Mouse (Mus musculus): ENCODE results near the gene Pla2g6.

The Pla2g6 gene

DNA sequence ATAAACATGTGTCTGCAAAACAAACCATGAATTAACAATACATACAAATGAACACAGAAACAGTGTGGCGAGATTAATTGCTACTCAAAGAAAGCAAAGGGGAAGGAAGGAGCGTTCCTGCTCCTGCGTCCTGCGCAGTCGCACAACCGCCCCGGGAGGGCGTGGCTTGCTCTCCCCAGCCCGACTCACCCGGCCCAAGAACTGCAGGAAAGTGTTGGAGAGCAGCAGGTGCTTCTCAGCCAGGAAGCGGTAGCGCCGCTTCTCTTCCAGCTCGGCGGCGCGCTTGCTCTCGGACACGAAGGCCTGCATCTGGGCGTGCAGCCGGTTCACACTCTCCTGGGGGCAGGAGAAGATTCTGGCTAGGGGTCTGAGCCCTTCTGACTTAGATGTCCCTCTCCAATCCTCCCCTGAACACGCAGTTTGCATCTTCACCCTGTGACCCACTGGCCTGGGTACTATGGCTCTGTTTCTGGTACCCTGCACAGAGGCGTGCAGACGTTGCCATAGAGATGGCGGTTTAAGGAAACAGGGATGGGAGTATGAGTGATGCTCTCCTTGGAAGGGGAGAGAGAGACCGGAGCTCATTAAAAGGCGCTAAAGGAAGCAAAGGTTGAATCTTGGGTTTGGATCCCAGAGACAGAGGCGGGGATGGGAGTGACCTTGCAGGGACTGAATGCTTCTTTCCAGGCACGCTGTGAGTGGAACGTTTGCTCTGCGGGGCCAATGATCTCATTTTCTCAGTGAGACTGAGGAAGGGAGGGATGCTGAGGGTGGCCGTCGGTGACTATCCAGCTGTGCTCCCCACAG is 57.7 kb downstream of the Pla2g6 start:
- no peak for DNase-seq

DNA sequence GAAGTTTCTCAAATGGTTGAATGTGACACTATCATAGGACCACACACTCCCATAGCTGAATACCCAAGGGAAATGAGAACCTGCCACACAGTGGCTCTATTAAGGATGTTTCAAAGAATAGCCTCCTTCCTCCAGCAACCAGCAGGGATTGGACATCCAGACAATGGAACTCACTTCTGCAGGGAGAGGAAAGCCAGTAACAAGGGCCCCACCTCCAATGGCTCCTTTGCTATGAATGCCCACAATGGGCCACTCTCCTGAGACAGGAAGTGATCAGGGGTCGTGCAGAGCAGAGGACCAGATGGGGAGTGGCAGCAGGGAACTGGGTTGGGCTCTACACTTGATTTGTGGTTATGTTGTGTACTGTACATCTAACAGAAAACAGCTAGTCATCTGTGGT is 59.7 kb downstream of the Pla2g6 start:
- DNase-seq: no peak

DNA sequence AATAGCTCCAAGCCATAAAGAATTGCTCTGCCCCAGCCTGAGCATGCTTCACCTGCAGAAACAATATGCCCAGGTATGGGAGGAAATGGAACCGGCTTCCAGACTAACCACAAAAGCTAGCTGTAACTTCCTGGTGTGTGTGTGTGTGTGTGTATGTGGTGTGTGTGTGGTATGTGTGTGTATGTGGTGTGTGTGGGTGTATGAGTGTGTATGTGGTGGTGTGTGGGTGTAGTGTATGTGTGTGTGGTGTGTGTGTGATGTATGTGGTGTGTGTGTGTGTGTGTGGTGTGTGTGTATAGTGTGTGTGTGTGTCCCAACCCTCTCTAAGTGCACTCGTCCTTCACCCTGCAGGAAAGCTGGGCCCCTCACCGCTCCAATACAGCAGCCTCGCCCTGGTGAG is 62.8 kb downstream of the Pla2g6 start:
- DNase-seq: no peak

DNA sequence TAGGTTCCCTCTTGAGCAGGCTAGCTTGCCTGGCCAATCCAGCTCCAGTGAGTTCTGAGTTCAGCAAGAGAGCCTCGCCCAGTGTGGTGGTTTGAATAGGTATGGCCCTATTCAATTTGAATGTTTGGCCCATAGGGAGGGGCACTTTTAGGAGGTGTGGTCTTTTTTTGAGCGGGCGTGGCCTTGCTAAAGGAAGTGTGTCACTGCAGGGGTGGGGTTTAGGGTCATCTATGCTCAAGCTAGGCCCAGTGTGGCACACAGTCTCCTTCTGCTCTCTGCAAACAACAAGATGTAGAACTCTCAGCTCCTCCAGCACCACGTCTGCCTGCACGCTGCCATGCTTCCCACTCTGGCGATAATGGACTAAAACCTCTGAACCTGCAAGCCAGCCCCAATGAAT is 64.5 kb downstream of the Pla2g6 start:
- DNase-seq: no peak

DNA sequence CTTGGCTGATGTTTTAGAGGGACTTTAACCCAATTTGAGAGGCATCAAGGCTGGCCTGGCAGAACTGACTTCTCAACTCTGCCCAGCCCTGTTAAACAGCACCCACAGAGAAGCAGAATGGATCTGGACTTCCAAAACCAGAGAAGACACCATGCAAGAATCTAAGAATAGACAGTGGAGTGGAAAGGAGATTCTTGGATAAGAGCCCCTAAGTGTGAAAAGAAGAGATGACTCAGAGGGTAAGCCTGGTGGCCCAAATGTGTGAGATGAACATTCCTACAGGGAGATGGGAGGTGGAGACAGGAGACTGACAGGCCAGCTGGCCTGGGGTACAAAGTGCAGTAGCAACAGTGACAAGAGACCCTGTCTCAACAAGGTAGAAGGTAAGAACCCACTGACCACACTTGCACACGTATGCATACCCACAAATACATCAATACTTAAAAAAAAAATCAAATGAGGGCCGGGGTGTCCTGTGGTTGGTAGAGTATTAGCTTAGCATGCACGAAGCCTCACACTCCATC is 65.3 kb downstream of the Pla2g6 start:
- DNase-seq: no peak

DNA sequence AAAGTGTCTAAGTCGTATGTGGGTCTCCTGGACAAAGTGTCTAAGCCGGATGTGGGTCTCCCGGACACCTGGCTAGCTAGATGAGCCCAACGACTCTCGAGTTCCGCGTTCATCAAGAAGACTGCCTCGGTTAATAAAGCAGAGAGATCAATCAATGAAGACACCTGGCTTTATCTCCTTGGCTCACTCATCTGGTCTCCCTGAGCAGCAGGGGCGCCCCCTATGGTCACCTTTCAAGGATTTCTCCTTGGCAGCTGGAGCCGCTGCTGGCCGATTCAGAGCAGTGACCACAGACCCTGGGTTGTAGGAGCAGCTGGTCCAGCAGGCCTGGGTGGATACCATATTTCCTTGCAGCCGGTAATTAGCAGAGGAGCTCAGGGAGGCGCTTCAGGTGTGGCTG is 65.8 kb downstream of the Pla2g6 start:
- DNase-seq: no peak

DNA sequence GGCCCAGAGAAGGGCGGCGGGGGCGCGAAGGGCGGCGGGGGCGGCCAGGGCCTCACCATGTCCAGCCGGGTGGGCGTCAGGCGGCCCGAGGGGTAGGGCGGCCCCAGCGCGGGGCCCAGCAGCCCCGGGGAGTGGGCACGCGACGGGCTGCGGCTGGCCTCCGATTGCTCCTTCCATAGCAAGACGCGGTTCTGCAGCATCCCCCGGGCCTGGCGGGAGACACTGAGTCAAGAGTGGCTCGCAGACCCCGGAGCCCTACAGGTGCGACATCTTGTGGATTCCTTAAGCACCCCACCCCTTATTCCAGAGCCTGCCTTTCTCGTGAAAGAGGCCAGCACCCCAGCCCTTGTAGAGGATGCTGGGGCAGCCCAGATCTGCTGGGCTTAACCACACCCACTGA is 66.4 kb downstream of the Pla2g6 start:
- no peak for DNase-seq

DNA sequence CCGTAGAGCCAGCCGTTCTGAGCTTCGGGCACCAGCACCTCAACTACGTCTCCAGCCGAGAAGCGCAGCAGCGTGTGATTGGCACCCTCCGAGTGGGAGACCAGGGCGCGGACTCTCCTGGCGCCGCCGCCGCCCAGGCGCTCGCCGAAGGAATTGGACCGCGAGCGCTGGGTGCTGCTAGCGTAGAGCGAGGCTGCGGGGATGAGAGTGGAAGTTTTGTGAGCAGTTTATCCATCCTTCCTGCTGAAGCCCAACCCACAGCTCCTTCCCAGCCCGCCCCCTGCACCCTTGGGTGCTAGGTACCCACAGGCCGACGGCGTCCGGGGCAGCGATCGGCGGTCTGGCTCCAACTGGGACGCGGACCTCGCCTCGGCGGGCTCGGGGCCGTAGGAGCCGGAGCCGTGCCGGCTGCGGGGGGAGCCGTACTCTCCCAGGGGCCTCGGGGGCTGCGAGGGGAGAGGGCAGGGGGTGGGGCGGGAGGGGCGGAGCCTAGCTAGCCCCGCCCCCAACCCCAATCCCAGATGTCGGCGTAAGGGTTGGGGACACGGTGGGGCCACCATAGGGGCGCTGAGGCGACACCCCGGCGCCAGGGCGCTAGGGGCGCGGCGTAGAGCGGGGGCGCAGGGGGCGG is 67.0 kb downstream of the Pla2g6 start:
- no peak for DNase-seq

DNA sequence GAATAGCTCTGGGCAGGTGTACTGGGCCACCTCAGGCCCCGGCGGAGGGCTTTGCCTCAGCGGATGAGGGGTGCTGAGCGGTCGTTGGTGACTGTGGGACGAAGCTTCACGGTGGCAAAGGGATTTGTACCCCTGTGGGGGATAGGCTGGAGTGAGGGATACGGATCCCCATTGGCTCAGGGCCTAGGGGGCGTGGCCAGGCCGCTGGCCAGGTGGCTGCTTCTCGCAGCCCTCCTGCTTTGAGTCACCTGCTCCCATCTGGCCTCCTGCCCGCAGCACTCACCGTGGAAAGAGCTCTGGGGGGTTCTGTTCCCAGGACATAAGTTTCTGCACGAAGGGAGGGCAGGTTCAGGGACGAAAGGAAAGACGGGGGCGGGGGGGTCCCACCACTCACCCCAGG is 69.7 kb downstream of the Pla2g6 start:
- DNase-seq: no peak

DNA sequence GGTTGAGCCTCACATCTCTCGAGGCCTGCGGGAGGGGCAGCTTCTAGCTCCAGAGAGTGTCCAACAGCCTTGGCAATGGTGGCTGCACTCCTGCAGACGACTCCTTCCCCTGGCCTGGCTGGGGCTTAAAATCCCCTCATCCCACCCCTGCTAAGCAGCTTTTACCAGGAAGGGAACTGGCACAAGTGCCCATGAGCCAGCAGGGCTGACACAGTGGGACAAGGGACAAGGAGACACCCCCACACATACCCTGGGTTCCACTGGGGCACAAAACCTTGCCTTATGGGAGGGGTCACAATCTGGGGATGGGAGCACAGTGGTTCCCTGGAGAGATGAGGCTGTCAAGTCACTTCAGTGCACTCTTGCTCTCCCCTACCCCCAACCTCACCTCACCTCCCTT is 73.5 kb downstream of the Pla2g6 start, which contains the start of gene Slc16a8:
TSS of gene Slc16a8 (minus strand) at position 101 of the 400 bp plus-strand sequence.
- no peak for DNase-seq

DNA sequence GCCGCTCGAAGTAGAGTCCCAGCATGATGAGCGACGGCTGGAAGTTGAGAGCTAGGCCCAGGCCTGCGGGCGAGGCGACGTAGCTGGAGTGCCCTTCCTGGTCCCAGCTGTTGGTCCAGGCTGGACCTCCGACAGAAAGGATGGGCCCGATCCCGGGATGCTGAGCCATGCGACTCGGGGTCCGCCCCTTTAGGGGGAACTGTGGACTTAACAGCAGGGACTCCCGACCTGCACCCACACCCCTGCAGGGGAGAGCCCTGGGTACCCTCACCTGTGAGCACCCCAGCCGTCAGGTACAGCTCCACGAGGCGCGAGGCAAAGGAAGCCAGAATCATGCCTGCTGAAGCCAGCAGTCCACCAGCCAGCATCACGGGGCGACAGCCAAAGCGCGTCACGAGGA is 75.6 kb downstream of the Pla2g6 start:
- DNase-seq: no peak

DNA sequence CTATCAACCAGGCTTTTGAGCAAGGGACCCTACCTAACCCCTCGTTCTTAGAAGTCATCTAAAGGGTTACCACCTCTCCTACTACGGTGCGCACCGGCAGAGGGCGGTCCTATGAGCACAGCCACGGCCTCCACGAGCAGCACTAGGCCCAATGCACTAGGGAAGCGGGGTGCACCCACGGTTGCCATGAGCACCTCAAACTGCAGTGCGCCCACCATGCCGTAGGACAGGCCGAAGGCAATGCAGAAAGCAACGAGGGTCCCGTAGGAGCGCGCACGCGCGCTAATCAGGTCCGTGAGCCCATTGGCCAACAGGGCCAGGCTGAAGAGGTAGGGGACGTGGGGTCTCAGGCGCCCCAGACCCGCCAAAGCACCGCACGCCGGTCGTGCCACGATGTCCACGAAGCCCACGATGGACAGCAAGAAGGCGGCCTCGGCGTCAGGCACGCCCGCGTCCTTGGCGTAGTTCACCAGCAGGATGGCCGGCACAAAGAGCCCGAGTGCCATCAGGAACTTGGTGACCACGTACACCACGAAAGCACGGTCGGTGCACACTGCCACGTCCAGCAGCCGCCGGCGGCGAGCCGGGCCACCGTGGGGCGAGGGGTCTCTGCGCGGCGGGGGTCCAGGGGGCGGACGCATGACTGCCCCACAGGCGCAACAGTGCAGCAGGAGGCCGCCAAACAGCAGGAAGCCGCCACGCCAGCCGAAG is 76.3 kb downstream of the Pla2g6 start:
- no peak for DNase-seq

DNA sequence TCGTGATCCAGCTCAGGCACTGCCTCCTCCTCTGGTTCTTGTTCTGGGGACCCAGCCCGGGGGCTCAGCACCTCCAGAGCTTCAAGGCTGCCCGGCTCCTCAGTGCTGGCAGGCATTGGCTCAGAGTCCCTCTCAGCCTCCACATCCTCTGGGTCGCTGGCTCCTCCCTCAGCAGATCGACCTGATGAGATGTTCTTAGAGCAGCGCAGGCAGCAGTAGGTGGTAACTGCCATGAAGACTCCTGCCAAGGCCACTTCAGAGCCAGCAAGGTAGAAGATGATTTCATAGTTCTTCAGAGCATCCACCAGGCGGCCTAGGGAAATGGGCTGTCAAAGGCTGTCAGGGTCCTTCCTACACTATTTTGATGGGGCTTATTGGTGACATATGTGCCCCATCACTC is 77.0 kb downstream of the Pla2g6 start:
- no peak for DNase-seq

DNA sequence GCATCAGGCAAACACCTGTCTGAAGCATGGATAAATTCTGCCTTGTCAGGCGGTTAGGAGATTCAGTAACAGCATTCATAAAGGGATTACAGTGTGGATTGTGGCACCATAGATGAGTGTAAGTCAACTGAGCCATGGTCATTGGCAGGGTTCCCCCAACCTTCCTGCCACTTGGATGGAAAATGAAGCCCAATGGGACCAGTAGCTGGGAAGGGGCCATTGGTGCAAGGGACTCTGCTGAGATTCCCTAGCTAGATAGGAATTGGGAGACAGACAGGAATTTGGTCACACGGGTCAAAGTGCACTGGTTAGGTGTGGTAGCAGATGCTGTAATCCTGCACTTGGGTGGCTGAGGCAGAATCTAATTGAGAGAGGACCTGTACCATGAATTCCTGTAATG is 78.0 kb downstream of the Pla2g6 start:
- no peak for DNase-seq

DNA sequence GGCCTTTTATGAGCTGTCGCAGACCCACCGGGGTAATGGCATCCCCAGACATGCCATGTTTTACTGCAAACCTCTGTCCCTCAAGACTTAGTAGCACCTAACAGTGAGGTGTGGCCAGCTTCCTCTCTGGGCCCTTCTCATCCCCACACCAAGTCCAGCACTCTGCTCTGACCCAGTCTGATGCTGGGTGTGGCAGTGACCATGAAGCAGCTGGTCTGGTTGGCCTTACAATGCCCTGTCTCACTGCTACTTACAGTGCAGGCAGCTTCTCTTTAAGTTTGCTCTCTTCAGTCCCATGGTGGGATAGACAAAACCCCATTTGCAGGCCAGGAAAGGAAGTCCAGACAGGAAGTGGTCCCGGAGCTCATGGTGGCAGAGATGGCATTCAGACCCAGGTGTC is 82.9 kb downstream of the Pla2g6 start:
- DNase-seq: no peak

DNA sequence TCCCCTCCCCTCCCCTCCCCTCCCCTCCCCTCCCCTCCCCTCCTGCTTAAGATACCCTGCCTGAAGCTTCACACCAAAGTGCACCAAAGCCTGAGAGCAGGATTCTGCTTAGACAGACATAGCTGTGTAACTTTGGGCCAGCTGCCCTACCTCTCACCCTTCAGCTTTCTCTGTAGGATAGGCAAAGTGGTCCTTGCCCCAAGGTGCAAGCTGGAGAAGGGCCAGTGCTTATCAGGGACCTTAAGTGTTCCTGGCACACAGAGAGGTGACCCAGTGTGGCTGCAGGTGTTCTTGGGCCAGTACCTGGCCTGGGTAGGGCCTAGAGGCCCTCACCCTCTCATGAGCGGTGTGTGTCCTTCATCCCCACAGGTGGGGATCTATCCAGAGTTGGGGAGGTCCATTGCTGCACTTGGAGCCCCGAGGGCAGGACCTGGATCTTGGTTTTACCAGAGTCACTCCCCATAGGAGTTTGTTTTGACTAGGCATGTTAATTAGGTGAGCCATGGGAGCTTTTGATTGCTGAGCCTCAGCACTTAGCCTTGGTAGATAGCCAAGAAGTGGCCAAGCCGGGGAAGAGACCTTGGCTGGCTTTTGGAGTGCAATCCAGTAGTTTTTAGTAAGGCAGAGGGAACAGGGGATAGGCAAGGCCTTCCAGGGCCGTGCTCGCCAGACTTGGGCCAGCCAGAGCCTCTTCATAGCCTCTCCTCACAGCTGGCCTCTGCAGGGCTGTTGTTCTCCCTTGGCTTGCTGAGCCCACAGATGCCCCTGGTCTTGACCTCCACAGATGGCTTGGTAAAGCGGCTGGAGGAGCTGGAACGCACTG is 83.9 kb downstream of the Pla2g6 start:
- no peak for DNase-seq

DNA sequence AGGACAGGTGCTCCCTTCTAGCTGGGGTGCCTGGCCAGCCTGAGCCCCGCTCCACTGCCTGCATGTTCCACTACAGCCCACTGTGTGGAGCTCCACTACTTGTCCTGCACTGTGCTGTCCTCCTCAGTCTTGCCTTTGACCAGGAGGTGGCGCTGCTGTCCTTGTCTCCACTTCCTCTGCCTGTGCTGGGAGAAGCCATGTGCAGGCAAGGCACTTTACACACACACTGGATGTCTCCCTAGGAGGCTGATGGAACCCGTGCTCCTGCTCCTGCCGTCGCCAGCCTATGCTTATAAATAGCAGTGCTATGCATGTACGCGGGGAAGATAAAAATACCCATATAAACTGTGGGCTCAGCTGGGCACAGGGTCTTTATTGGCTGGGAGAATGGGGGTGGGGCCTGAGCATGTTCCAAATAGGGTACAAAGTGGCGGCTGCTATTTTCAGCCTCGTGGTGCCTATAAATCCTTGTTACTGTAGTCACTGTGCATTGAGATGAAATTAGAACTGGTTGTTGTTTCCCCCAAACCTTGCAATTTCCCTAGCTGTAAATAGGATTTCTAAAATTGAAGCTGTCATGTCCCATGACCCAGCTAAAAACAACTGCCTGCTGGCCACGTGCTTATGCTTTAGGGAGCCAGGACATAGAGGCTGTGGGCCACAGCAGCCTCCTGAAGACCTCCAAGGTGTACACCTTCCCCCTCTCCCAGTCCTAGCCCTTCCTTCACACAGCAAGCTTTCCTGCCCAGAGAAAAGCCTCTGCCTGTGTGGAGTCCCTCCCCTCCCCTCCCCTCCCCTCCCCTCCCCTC is 84.8 kb downstream of the Pla2g6 start:
- peak; percentile 94 for DNase-seq

DNA sequence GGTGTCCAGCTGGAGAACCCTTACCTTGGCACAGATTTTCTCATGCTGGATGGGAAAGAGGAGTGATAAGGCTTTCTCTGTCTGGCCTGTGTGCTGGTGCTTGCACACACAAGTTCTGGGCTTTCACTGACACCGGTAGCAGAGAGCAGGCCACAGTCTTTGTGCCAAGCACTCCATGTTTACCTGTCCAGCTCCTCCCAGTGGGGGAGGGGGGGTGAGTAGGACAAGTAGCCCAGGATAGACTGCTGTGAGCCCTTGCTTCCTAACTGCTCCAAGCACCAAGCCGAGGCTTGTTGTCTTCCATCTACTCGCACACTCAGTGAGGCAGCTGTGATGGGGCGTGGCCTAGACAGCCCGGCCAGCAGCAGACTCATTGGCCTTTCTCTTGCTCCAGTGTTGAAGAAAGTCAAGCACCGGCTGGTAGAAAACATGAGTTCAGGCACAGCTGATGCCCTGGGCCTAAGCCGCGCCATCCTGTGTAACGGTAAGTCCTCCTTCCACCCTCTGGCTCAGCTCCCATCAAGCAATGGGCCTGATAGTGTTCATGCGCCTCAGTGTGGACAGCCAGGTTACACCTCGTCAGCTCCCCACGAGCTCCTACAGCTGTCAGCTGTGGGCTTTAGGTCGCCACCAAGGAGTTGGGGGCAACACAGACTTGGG is 85.5 kb downstream of the Pla2g6 start:
- no peak for DNase-seq

DNA sequence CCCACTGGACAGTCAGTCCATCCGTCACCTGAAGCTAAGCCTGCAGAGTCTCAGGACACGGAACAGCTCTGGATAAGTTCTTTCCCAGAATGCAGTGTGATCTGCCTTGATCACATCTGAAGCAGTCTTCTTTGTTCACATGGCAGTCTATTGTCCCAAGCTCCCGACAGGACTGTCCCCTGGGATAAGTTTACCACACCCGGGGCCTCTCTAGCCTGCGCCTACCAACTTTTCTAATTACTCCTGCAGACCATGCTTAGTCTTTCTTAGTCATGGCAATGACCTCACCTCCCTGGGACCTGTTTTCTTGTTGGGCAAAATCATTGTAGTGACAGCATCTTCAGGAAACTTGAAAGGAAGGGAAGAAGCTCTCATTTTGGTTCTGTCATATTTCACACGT is 90.2 kb downstream of the Pla2g6 start:
- DNase-seq: no peak

Data from cerebellum, adult 9-10 months (tissue).